Mouse (Mus musculus) neural tube, embryonic 12.5 days (tissue): ENCODE data around the gene Efs. TPM values are rescaled to one million over a fixed set of nuclear protein-coding genes. Genes with fewer than 3 reads are reported as not detected.
A peak's percentile ranks its signal among the peaks of the same experiment; 100 is the strongest.
"Not testable (repeated sequence)": the region's sequence is repeated elsewhere in the genome, so short reads cannot be mapped to it uniquely, and the experiment has no call there.

Source experiments
- ATAC-seq: fragments of 200-750 bp; cut with Nextera tagmentation; 2 replicates; pipeline ENCODE4 v1.8.0; 2017; ENCODE audit warnings: low read depth, mild to moderate bottlenecking, moderate TSS enrichment, moderate library complexity; ENCODE audit not compliant: low FRiP score
- H3K27ac ChIP-seq: fragments of 300-500 bp; sonication (generic); 2 replicates; pipeline ENCODE4 v1.5.1; 2016
- H3K27me3 ChIP-seq: fragments of 300-500 bp; sonication (generic); replicated peaks from 2 replicates; pipeline ENCODE4 v1.6.1; 2016; ENCODE audit warnings: mild to moderate bottlenecking
- H3K36me3 ChIP-seq: fragments of 300-500 bp; sonication (generic); 2 replicates; pipeline ENCODE4 v1.6.1; 2016; ENCODE audit warnings: mild to moderate bottlenecking
- H3K4me1 ChIP-seq: fragments of 300-500 bp; sonication (generic); 2 replicates; pipeline ENCODE4 v1.6.1; 2016
- H3K4me2 ChIP-seq: fragments of 300-500 bp; sonication (generic); replicated peaks from 2 replicates; pipeline ENCODE4 v1.6.1; 2016; ENCODE audit warnings: mild to moderate bottlenecking
- H3K4me3 ChIP-seq: fragments of 300-500 bp; sonication (generic); 2 replicates; pipeline ENCODE4 v1.5.1; 2016
- H3K9ac ChIP-seq: fragments of 300-500 bp; sonication (generic); 2 replicates; pipeline ENCODE4 v1.6.1; 2016; ENCODE audit warnings: mild to moderate bottlenecking
- H3K9me3 ChIP-seq: fragments of 300-500 bp; sonication (generic); 2 replicates; pipeline ENCODE4 v1.6.1; 2016; ENCODE audit warnings: mild to moderate bottlenecking
- WGBS: fragments of 180-500 bp; shearing (Covaris S2); methylation state at CpG from one replicate; pipeline ENCODE4 v1.1.7; 2016; 5-methylcytosine and 5-hydroxymethylcytosine counted together
- polyA plus RNA-seq: library from polyadenylated mRNA; unstranded; fragments of >200 nt; fragmentation: Nextera tagmentation; extraction: Ambion mirVana; gene quantifications from 2 replicates; pipeline ENCODE4 v1.2.1, GENCODE M21; 2016

The Efs gene
- polyA plus RNA-seq: 29.1 and 31.2 TPM in 2 replicates

DNA sequence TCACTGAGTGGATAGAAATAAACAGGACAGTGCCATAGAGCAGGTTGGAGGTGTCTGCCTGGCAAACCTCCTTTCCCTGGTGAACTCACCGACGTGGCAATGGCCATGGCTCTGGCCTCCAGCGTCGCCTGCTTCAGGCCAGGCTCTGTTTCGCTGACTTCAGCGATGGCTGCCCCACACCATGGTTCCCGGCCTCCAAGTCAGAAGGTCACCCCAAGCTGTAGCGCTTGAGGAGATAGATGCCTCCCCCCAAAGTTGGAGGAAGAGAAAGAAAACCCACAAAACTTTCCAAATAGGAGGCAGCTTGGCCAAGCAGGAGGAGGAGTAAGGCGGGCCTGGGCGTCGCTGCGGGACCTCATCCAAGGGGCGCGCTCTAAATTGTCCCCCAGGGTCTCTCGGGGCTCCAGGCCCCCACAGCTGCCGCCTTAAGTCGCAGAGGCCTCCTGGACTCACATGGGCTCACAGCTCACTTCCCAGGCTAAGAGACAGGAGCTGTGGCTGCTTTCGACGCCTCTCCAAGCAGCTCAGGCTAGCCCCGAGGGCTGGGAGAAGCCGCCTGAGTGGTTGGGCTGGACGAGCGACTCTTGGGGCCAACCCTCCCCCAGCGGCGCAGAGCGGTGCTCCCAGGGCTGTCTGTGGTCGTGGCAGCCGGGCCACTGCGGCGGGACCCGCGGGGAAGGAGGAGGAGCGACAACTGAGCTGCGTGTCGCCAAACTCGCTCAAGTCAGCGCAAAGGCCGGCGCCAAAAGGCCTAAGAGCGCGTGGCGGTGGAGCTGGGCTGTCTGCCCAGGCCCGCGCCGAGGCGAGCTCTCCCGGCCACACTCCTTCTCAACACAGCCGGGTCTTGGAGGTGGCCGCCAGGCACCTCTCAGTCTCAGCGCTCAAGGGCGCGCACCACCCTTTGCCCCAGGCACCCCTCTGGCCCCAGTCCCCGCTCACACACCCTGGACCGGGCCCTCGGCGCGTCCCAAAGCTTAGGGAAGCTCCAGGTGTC lies at the start of gene Efs:
Efs (minus strand) TSS at position 778 of the 994 bp plus-strand sequence.
- peaks cover 28% of the 10 kb centered on the region for H3K4me1 ChIP-seq
- H3K27ac ChIP-seq: peak within 1 kb of the TSS; percentile 89
- peak within 1 kb of the TSS; percentile 92 for H3K4me2 ChIP-seq
- peak within 1 kb of the TSS; percentile 53 for H3K4me3 ChIP-seq
- H3K9ac ChIP-seq: peak within 1 kb of the TSS; percentile 85
- peaks cover 14% of the 10 kb centered on the region for H3K36me3 ChIP-seq
- ATAC-seq: peak; percentile 63
- H3K27me3 ChIP-seq: no peaks in the 10 kb centered on the region; the same call in 1 of the 2 replicates
- H3K9me3 ChIP-seq: peaks cover 15% of the 10 kb centered on the region
- WGBS: 1% methylated on average over 56 of the region's 57 CpGs

DNA sequence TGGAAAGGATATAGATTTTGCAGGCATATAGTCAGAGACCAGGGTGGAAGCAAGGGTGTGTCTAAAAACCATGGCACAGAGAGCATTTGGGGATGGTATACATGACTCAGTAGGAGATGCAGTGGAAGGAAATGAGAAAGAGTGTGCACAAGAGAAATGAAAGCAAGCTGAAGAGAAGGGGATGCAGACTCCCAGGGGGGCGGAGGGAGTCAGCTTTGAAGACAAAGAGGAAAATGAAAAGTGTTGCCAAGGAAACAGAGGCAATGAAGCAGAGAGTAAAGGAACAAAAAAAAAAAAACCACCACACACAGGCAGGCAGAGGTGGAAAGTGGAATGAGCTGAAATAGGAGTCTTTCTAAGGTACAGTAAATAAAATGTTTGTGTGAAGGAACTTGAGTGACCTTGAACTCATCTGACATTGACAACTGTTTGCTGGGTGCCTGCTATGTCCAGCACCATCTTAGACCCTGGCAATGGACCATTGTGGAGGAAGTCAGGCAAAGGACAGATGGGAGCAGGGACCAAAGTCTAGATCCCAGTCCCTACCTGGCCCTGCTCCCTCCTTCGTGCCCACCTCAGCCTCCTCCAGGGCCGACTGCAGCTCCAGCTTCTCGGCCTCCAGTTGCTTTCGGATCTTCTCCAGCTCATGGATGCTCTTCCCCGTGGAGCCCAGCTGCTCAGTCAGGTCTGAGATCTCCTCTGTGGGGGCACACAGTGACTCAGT lies 48.3 kb upstream of the Efs start:
- no peak for ATAC-seq
- no peak overlapping the region for H3K27ac ChIP-seq
- WGBS: 72% methylated on average over 6 of the region's 6 CpGs

DNA sequence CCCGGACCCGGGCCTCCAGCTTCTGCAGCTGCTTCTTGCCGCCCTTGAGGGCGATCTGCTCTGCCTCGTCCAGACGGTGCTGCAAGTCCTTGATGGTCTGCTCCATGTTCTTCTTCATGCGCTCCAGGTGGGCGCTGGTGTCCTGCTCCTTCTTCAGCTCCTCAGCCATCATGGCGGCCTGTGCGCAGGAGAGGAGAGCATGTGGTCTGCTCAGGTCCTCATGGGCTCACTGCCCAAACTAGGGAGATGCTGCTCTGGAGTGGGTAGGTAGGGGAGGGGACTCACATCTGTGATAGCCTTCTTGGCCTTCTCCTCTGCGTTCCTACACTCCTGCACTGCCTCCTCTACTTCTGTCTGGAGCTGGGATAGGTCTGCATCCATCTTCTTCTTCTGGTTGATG lies 46.9 kb upstream of the Efs start:
- not testable (repeated sequence) for H3K27ac ChIP-seq, H3K36me3 ChIP-seq, H3K4me3 ChIP-seq, H3K9ac ChIP-seq, H3K27me3 ChIP-seq, H3K9me3 ChIP-seq, H3K4me2 ChIP-seq, H3K4me1 ChIP-seq, ATAC-seq
- WGBS: 92% methylated on average over 11 of the region's 11 CpGs

More for the DNA sequence above, 48.3 kb upstream of the Efs start:
- Histone ChIP-seq H3K27me3 (no peaks in the 10 kb centered on the region), H3K4me1 (peaks cover 9% of the 10 kb centered on the region; the same call in 1 of the 2 replicates), H3K36me3 (no peaks in the 10 kb centered on the region), H3K4me2 (no peak overlapping the region), H3K4me3 (no peak overlapping the region), H3K9me3 (no peaks in the 10 kb centered on the region), H3K9ac (no peak overlapping the region)

DNA sequence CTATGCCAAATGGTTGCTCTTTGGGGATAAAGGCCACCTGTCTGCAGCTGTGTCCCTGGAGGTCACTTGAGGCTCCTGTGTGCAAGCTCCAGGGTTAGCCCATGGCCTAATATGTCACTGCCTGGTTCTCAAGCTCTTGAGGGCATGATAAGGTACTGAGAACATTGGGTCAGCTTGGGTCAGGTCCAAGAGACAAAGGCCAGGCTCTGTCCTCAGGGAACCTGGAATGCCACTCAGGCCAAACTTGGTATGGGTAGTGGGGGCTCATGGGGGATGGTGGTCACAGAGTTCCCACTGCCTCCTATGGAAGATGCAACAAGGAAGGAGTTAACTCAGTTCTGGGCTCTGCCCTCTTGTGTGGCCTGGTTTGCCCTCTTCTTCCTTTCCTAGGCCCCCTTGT lies 42.4 kb upstream of the Efs start:
- Histone ChIP-seq H3K36me3 (no peaks in the 10 kb centered on the region), H3K27me3 (no peaks in the 10 kb centered on the region), H3K9me3 (no peaks in the 10 kb centered on the region), H3K27ac (no peak overlapping the region), H3K4me1 (no peaks in the 10 kb centered on the region), H3K4me2 (no peak overlapping the region), H3K9ac (no peak overlapping the region), H3K4me3 (no peak overlapping the region)
- ATAC-seq: no peak

DNA sequence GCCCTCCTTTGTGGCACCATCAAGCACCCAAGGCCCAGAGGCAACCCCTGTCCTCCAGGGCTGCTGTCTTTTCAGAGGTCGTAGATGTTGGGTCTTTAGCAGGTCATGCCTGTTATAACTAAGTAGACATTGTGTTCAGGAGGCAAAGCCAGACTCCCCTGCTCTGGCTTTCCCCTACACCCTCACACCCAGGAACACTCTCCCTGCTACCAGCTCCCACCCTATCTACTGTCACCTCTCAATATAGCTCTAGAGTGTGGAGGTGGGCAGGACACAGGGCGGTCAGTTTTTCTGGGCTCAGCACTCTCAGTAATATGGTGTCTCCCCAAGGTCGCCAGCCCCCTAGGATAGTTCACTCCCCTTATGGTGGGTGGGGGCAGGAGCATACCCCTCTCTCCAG lies 41.9 kb upstream of the Efs start:
- no peak overlapping the region for H3K27ac ChIP-seq
- H3K4me1 ChIP-seq: no peaks in the 10 kb centered on the region
- H3K9me3 ChIP-seq: no peaks in the 10 kb centered on the region
- H3K4me2 ChIP-seq: no peak overlapping the region
- H3K9ac ChIP-seq: no peak overlapping the region
- no peaks in the 10 kb centered on the region for H3K36me3 ChIP-seq
- ATAC-seq: no peak
- no peaks in the 10 kb centered on the region for H3K27me3 ChIP-seq
- 82% methylated on average over 3 of the region's 3 CpGs for WGBS
- H3K4me3 ChIP-seq: no peak overlapping the region

DNA sequence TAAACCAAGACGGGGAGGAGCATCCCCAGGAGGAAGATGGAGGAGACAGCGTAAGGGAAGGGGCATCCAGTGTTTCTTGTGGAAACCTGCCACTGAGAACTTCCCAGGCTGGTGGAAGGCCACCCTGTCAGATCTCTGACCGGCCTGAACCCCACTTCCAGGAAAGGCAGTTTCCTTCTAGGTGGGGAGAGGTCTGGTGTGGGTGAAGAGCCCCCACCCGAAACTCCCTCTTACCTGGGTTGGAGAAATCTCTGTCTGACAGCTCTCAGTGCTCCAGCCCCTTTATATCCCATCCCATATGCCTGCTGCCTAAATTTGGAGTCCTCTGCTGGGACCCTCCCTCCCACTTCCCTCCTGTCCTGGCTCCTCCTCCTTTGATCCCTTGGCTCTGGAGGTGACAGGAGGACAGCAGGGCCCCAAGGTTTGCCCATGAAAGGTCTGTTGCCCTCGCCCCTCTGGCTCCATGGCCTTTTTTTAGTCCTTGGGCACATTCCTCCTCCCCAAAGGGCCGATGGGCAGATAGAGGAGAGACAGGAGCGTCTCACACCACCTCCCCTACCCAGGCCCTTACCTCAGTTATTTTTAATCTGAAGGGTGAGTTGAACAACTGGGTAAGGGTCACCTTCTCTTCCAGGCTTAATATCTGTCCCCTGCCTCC lies 40.5 kb upstream of the Efs start, which contains the start of gene Myh6:
Myh6 (minus strand) TSS at position 608 of the 658 bp plus-strand sequence.
- no peak within 1 kb of the TSS for H3K9ac ChIP-seq
- H3K27ac ChIP-seq: no peak within 1 kb of the TSS
- H3K27me3 ChIP-seq: no peaks in the 10 kb centered on the region
- no peak within 1 kb of the TSS for H3K4me2 ChIP-seq
- ATAC-seq: no peak
- WGBS: 68% methylated on average over 7 of the region's 7 CpGs
- no peaks in the 10 kb centered on the region for H3K4me1 ChIP-seq
- no peaks in the 10 kb centered on the region for H3K36me3 ChIP-seq
- no peaks in the 10 kb centered on the region for H3K9me3 ChIP-seq
- H3K4me3 ChIP-seq: no peak within 1 kb of the TSS

DNA sequence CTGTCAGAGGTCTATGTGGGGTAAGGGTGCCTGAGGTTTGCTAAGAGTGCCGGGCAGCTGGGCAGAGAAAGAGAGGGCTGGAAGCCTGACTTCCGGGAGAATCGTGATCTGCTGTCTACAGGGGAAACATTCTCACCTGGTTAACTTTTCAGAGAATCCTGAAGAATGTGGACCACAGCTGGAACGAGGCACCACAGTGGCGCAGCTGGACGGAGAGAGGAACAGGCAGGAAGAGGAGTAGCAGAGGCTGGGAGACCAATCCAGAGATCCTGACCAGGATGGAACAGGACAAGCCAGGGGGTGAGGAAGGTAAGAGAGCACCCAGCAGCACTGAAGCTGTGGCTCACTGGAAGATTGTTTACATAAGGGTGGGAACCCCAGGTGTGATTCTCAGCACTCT lies 39.7 kb upstream of the Efs start:
- H3K27me3 ChIP-seq: no peaks in the 10 kb centered on the region
- H3K4me2 ChIP-seq: no peak overlapping the region
- 76% methylated on average over 6 of the region's 6 CpGs for WGBS
- H3K4me3 ChIP-seq: no peak overlapping the region
- ATAC-seq: no peak
- no peaks in the 10 kb centered on the region for H3K4me1 ChIP-seq
- H3K27ac ChIP-seq: no peak overlapping the region
- H3K9me3 ChIP-seq: no peaks in the 10 kb centered on the region
- no peaks in the 10 kb centered on the region for H3K36me3 ChIP-seq
- H3K9ac ChIP-seq: no peak overlapping the region

DNA sequence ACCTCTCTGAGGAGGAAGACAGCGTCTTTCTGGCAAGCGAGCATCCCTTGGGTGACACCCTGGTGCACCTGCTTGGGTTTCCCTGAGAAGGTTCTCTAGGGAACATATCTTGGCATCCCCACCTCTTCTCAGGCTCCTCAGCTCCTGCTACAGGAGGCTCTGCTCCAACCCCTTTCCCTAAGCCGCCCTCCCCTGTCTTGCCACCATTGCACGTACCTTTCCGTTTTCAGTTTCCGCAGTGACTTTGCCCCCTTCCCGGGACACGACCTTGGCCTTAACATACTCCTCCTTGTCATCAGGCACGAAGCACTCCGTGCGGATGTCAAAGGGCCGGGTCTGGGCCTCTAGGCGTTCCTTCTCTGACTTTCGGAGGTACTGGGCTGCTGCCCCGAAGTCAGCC lies 39.1 kb upstream of the Efs start:
- Histone ChIP-seq H3K4me2 (no peak overlapping the region), H3K4me3 (no peak overlapping the region), H3K36me3 (no peaks in the 10 kb centered on the region), H3K9ac (no peak overlapping the region), H3K9me3 (no peaks in the 10 kb centered on the region), H3K27ac (no peak overlapping the region), H3K4me1 (no peaks in the 10 kb centered on the region), H3K27me3 (no peaks in the 10 kb centered on the region)
- no peak for ATAC-seq
- WGBS: 84% methylated on average over 15 of the region's 15 CpGs

DNA sequence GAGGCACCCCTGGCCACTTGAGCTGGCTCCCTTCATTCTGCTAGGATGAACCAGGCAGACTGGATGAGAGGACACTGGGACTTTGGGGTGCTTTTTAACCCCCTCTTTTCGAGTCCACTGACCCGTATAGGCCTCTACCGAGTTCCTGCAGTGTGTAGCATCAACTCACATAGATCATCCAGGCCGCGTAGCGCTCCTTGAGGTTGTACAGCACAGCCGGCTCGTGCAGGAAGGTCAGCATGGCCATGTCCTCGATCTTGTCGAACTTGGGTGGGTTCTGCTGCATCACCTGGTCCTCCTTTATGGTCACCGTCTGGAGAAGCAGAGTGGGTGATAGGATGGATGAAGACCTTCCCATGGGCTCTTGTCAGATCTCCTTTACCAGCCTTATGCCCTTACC lies 37.8 kb upstream of the Efs start:
- WGBS: 83% methylated on average over 11 of the region's 11 CpGs

DNA sequence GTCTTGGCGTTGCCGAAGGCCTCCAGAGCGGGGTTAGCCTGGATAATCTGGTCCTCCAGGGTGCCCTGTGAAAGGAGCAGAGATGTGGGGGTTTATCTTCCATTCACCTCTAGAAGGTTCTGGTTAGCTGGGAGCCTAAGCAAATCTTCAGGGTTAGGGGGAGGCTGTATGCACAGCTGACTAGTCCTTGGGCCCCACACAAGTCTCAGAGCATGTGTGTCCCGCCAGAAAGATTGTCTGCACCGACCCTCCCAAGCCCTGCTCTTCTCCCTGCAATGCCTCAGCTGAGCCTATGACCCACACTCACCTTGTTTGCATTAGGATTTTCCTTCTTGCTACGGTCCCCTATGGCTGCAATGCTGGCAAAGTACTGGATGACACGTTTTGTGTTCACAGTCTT lies 36.8 kb upstream of the Efs start:
- no peak for ATAC-seq
- H3K27me3 ChIP-seq: no peaks in the 10 kb centered on the region

More for the DNA sequence above, 37.8 kb upstream of the Efs start:
- Histone ChIP-seq H3K27ac (no peak overlapping the region), H3K27me3 (no peaks in the 10 kb centered on the region), H3K9me3 (no peaks in the 10 kb centered on the region), H3K36me3 (no peaks in the 10 kb centered on the region), H3K4me3 (no peak overlapping the region), H3K4me1 (no peaks in the 10 kb centered on the region), H3K4me2 (no peak overlapping the region), H3K9ac (no peak overlapping the region)
- ATAC-seq: no peak

DNA sequence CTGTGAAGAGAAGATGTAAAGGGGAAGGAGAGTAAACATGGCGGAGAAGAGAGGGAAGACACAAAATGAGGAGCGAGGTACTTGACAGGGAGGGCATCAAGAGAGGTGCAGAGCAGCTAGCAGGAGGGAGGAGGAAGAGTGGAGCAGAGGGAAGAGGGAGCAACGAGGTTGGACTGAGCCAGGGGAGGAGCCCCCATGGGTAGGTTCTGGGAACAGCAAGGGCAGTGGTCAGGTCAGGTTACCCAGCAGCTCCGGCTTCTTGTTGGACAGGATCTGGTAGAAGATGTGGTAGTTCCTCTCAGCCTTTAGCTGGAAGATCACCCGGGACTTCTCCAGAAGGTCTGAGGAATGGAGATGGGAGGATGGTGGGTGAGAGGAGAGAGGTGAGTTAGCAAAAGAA lies 35.6 kb upstream of the Efs start:
- Histone ChIP-seq H3K4me2 (no peak overlapping the region), H3K9me3 (no peaks in the 10 kb centered on the region), H3K9ac (no peak overlapping the region), H3K27me3 (no peaks in the 10 kb centered on the region), H3K36me3 (no peaks in the 10 kb centered on the region), H3K4me1 (no peaks in the 10 kb centered on the region), H3K27ac (no peak overlapping the region), H3K4me3 (no peak overlapping the region)
- ATAC-seq: no peak
- 83% methylated on average over 5 of the region's 5 CpGs for WGBS

More for the DNA sequence above, 36.8 kb upstream of the Efs start:
- Histone ChIP-seq H3K4me2 (no peak overlapping the region), H3K4me1 (no peaks in the 10 kb centered on the region), H3K4me3 (no peak overlapping the region), H3K27ac (no peak overlapping the region), H3K9me3 (no peaks in the 10 kb centered on the region), H3K9ac (no peak overlapping the region), H3K36me3 (no peaks in the 10 kb centered on the region)
- 90% methylated on average over 7 of the region's 7 CpGs for WGBS

DNA sequence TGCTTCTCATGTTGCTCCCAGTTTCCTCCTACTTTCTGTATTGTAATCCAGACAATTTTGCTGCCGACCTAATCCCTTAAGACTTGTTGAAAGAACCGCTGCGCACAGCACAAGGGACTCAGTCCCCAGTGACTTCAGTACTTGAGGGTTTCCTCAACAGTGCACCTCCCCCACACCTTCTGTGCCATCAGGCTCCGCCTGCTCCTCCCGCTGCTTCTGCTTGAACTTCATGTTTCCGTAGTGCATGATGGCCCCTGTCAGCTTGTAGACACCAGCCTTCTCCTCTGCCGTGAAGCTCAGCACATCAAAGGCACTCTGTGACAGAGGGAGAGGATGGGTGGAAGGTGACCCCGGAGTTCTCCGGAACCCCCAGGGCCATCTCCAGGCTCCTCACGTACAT lies 34.8 kb upstream of the Efs start:
- no peaks in the 10 kb centered on the region for H3K4me1 ChIP-seq
- no peaks in the 10 kb centered on the region for H3K36me3 ChIP-seq
- no peaks in the 10 kb centered on the region for H3K9me3 ChIP-seq
- ATAC-seq: no peak
- no peaks in the 10 kb centered on the region for H3K27me3 ChIP-seq
- H3K9ac ChIP-seq: no peak overlapping the region
- no peak overlapping the region for H3K27ac ChIP-seq
- no peak overlapping the region for H3K4me2 ChIP-seq
- 75% methylated on average over 10 of the region's 10 CpGs for WGBS
- no peak overlapping the region for H3K4me3 ChIP-seq
